Mouse (Mus musculus) heart, embryonic 14.5 days (tissue): ENCODE data around the gene Klc1. TPM values are rescaled to one million over a fixed set of nuclear protein-coding genes. Genes with fewer than 3 reads are reported as not detected.

Experiments
- ATAC-seq: fragments of 200-750 bp; cut with Nextera tagmentation; 2 replicates; pipeline ENCODE4 v1.8.0; 2017; ENCODE audit warnings: low read depth, moderate TSS enrichment; ENCODE audit not compliant: insufficient number of reproducible peaks, insufficient read depth, low FRiP score
- H3K27ac ChIP-seq, 2 experiments: fragments of 200-500 bp in 1 of 2; fragments of 300-500 bp in 1 of 2; sonication (generic) in 1 of 2; replicated peaks in 1 of 2; 2 replicates each; pipeline ENCODE4 v1.5.1; 2012 to 2014; ENCODE audit warnings: low read depth in 2 of 2, low read length in 2 of 2, control low read depth in 1 of 2, mild to moderate bottlenecking in 1 of 2, mixed read lengths in 1 of 2; ENCODE audit not compliant: control insufficient read depth in 1 of 2, insufficient read depth in 1 of 2
- H3K27me3 ChIP-seq: fragments of 300-500 bp; sonication (generic); 2 replicates; pipeline ENCODE4 v1.6.1; 2014; ENCODE audit warnings: mild to moderate bottlenecking, low read length, control low read depth; ENCODE audit not compliant: control insufficient read depth, insufficient read depth
- H3K36me3 ChIP-seq: fragments of 300-500 bp; sonication (generic); 2 replicates; pipeline ENCODE4 v1.6.1; 2014; ENCODE audit warnings: mild to moderate bottlenecking, control low read depth, low read length, mixed read lengths; ENCODE audit not compliant: control insufficient read depth, insufficient read depth
- H3K4me1 ChIP-seq, 2 experiments: fragments of 200-500 bp in 1 of 2; fragments of 300-500 bp in 1 of 2; sonication (generic) in 1 of 2; 2 replicates each; pipeline ENCODE4 v1.6.1; 2012 to 2014; ENCODE audit warnings: low read length in 2 of 2, control low read depth in 1 of 2, mixed read lengths in 1 of 2; ENCODE audit not compliant: control insufficient read depth in 2 of 2, insufficient read depth in 2 of 2
- H3K4me2 ChIP-seq: fragments of 300-500 bp; sonication (generic); 2 replicates; pipeline ENCODE4 v1.6.1; 2014; ENCODE audit warnings: mild to moderate bottlenecking, low read length
- H3K4me3 ChIP-seq, 2 experiments: fragments of 200-500 bp in 1 of 2; fragments of 300-500 bp in 1 of 2; sonication (generic) in 1 of 2; 2 replicates each; pipeline ENCODE4 v1.5.1; 2012 to 2014; ENCODE audit warnings: low read length in 2 of 2, mild to moderate bottlenecking in 2 of 2, control low read depth in 1 of 2, low read depth in 1 of 2, moderate library complexity in 1 of 2; ENCODE audit not compliant: control insufficient read depth in 1 of 2, insufficient read depth in 1 of 2
- H3K9ac ChIP-seq: fragments of 300-500 bp; sonication (generic); 2 replicates; pipeline ENCODE4 v1.6.1; 2014; ENCODE audit warnings: mild to moderate bottlenecking, low read length
- H3K9me3 ChIP-seq: fragments of 300-500 bp; sonication (generic); 2 replicates; pipeline ENCODE4 v1.6.1; 2016; ENCODE audit warnings: low read length, control low read depth; ENCODE audit not compliant: control insufficient read depth
- WGBS: fragments of 180-500 bp; shearing (Covaris S2); extraction: QIAGEN DNeasy Blood & Tissue Kit; methylation state at CpG from one replicate; pipeline ENCODE4 v1.1.7; 2014; 5-methylcytosine and 5-hydroxymethylcytosine counted together
- polyA plus RNA-seq: library from polyadenylated mRNA; unstranded; fragments of >200 nt; fragmentation: Nextera tagmentation; extraction: Ambion mirVana; gene quantifications from 2 replicates; pipeline ENCODE4 v1.2.1, GENCODE M21; 2014

Gene Klc1
- polyA plus RNA-seq, 1 experiment from 2014 or later: 118 TPM

DNA sequence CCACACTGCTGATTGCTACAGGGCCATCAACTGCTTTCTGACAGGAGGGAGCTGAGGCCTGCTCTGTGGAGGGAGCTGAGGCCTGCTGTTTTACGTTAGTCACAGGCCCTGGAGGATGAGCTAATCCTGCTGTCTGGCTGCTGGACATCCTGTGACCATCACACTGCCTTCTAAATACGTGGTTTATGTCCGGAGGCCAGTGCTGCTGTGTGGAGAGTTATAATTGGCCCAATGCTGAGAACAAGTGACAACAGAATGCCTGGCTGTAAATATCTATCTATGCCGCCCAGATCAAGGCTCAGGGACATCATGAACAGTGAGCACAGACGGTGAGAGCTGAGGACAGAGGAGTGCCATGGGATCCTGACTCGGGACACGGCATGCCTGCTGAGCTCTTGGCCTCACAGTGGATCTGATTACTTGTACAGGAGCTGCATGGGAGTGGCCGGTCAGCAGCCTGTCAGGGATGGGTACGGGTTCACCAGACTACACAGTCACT, 89.7 kb downstream of the Klc1 start:
- Histone ChIP-seq H3K4me3 (no peak overlapping the region), H3K27me3 (no peaks in the 10 kb centered on the region), H3K9me3 (no peaks in the 10 kb centered on the region), H3K4me2 (no peak overlapping the region), H3K9ac (no peak overlapping the region), H3K27ac (peak overlapping the region; percentile 56 to 64), H3K4me1 (peaks cover 5 to 11% of the 10 kb centered on the region in 2 experiments; a peak in 3 of 4 replicates), H3K36me3 (peaks cover 12% of the 10 kb centered on the region)
- WGBS: 35% methylated on average over 9 of the region's 9 CpGs
- ATAC-seq: peak; percentile 59; the same call in 1 of the 2 replicates

- no peak overlapping the region for H3K4me3 ChIP-seq
- no peak overlapping the region for H3K27ac ChIP-seq
- no peak overlapping the region for H3K4me2 ChIP-seq
- H3K36me3 ChIP-seq: peaks cover 8% of the 10 kb centered on the region; the same call in 1 of the 2 replicates
- H3K9ac ChIP-seq: no peak overlapping the region
- 66% methylated on average over 2 of the region's 2 CpGs for WGBS
- no peak for ATAC-seq
- no peaks in the 10 kb centered on the region for H3K27me3 ChIP-seq
- no peaks in the 10 kb centered on the region for H3K9me3 ChIP-seq
- peaks cover 5 to 11% of the 10 kb centered on the region in 2 experiments; a peak in 3 of 4 replicates for H3K4me1 ChIP-seq
Observed at GRCm38 (mm10) chr12:111851235-111851634, 92.6 kb downstream of the Klc1 start.

DNA sequence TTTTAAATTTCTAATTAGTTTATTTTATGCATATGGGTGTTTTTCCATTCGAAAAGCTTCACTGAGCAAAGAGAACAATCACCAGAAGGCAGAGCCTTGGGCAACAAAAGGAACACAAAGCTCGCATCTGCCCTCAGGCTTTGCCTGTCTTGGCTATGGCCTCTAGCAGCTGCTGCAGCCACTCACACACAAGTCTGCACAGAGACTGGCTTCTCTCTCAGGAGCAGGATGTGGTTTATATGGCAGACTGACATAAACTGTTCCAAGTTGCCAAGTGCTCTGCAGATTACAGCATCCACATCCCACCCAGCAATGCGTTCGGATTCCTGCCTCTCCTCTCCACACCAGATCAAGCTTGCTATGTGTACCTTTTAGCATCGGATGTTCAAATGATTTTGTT, 93.1 kb downstream of the Klc1 start:
- no peak overlapping the region for H3K4me2 ChIP-seq
- H3K36me3 ChIP-seq: peaks cover 11% of the 10 kb centered on the region
- no peak overlapping the region for H3K27ac ChIP-seq
- H3K27me3 ChIP-seq: no peaks in the 10 kb centered on the region
- no peak overlapping the region for H3K4me3 ChIP-seq
- peaks cover 5 to 11% of the 10 kb centered on the region in 2 experiments; a peak in 3 of 4 replicates for H3K4me1 ChIP-seq
- no peak for ATAC-seq
- no peak overlapping the region for H3K9ac ChIP-seq
- 78% methylated on average over 5 of the region's 5 CpGs for WGBS
- no peaks in the 10 kb centered on the region for H3K9me3 ChIP-seq

DNA sequence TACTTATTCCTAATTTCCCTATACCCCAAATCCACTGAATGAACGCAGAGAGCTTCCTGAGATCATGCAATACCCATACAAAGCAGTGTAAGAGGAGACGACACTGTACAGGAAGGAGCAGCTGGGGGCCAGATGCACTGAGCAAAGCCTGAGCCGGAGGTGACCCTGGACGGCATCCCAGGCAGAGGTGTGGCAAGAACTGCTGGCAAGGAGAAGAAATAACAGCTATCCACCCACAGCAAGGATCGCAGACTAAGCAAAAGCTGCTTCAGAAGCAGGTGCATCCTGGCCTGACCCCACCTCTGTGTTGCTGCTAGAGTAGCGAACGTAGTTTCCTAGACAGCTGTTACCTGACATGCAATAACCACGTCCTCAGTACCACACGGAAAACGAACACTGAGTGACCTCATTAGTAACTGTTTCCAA, 94.4 kb downstream of the Klc1 start:
- peaks cover 5 to 10% of the 10 kb centered on the region in 2 experiments; a peak in 3 of 4 replicates for H3K4me1 ChIP-seq
- no peaks in the 10 kb centered on the region for H3K9me3 ChIP-seq
- 52% methylated on average over 10 of the region's 10 CpGs for whole genome bisulfite sequencing
- no peak overlapping the region for H3K27ac ChIP-seq
- no peak overlapping the region for H3K9ac ChIP-seq
- H3K27me3 ChIP-seq: no peaks in the 10 kb centered on the region
- H3K4me3 ChIP-seq: no peak overlapping the region
- no peak overlapping the region for H3K4me2 ChIP-seq
- H3K36me3 ChIP-seq: peaks cover 21% of the 10 kb centered on the region
- no peak for ATAC-seq

DNA sequence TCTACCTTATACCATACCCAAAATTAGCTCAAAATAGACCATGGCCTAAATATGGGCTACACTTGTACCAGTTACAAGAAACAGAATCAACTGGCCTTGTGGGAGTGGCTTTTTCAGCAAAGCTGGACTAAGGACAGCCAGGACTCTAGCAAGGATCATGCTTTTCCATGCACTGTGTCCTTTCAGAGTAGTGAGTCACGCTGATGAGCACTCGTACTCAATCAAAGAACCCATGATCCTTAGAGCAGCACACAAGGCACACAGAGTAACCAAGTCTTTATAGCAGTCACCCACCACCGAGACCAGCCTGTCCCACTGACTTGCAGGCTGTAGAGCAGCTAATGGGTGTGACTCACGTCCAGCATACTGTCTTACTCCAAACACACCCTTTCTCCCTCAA, 94.9 kb downstream of the Klc1 start:
- Histone ChIP-seq H3K4me1 (peaks cover under 1 to 5% of the 10 kb centered on the region in 2 experiments; a peak in 2 of 4 replicates), H3K36me3 (peaks cover 25% of the 10 kb centered on the region), H3K9ac (no peak overlapping the region), H3K27ac (no peak overlapping the region), H3K4me2 (no peak overlapping the region), H3K9me3 (no peaks in the 10 kb centered on the region), H3K4me3 (no peak overlapping the region), H3K27me3 (no peaks in the 10 kb centered on the region)
- 58% methylated on average over 4 of the region's 4 CpGs for WGBS
- ATAC-seq: no peak

DNA sequence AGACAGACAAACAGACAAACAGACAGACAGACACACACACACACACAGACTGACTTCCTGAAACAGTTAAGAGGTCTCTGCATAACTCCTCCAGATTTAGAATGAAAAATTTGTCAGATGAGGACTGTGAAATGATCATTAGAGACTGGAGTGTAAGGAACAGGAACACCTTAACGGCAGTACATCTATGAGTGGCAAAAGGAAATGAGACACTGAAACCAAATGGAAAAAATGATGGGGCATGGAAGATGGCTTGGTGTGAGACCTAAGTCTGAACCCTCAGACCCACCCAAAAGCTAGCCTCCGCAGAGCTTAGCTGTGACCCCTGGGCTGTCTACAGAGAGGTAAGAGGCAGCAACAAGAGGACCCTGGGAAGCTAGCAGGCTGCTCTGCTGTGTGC, 96.8 kb downstream of the Klc1 start:
- no peaks in the 10 kb centered on the region for H3K27me3 ChIP-seq
- H3K4me2 ChIP-seq: no peak overlapping the region
- no peak overlapping the region for H3K4me3 ChIP-seq
- no peaks in the 10 kb centered on the region for H3K9me3 ChIP-seq
- H3K9ac ChIP-seq: no peak overlapping the region
- no peak for ATAC-seq
- peaks cover 0 to 4% of the 10 kb centered on the region in 2 experiments; a peak in 1 of 4 replicates for H3K4me1 ChIP-seq
- no peak overlapping the region for H3K27ac ChIP-seq
- H3K36me3 ChIP-seq: peaks cover 28% of the 10 kb centered on the region
- 79% methylated on average over 2 of the region's 2 CpGs for WGBS

Other genes starting within 250 kb of the Klc1 start
- 364 and 377 TPM in 2 replicates for gene Eif5, start 220.8 kb upstream of the Klc1 start, polyA plus RNA-seq
- 50.6 and 50.8 TPM in 2 replicates for gene Mark3, start 184.3 kb upstream of the Klc1 start, polyA plus RNA-seq
- gene Ckb, start 86.5 kb upstream of the Klc1 start, polyA plus RNA-seq: 262 and 266 TPM in 2 replicates
- 3.1 and 5.5 TPM in 2 replicates for gene Trmt61a, start 80.7 kb upstream of the Klc1 start, polyA plus RNA-seq
- 42.1 and 42.6 TPM in 2 replicates for gene Bag5, start 45.6 kb upstream of the Klc1 start, polyA plus RNA-seq
- gene Apopt1, start 45.6 kb upstream of the Klc1 start, polyA plus RNA-seq: 49.7 and 51.0 TPM in 2 replicates
- 5.7 and 7.0 TPM in 2 replicates for gene Xrcc3, start 55.0 kb downstream of the Klc1 start, polyA plus RNA-seq
- 88.3 and 89.3 TPM in 2 replicates for gene Zfyve21, start 55.3 kb downstream of the Klc1 start, polyA plus RNA-seq
- gene Ppp1r13b, start 149.3 kb downstream of the Klc1 start, polyA plus RNA-seq: 15.4 and 15.5 TPM in 2 replicates
- 1,909 and 2,053 TPM in 2 replicates for gene Atp5mpl, start 208.1 kb downstream of the Klc1 start, polyA plus RNA-seq
- gene Tdrd9, start 212.7 kb downstream of the Klc1 start, polyA plus RNA-seq: 0.16 and 0.49 TPM in 2 replicates
- 1.0 and 1.9 TPM in 2 replicates for gene Rd3l, start 222.5 kb downstream of the Klc1 start, polyA plus RNA-seq